Mouse (Mus musculus) hindbrain, embryonic 14.5 days (tissue): ENCODE measurements around the gene Bcl2l2. TPM values are rescaled to one million over a fixed set of nuclear protein-coding genes. Genes with fewer than 3 reads are reported as not detected.
A peak's percentile ranks its signal among the peaks of the same experiment; 100 is the strongest.

ENCODE experiments used
- ATAC-seq: fragments of 200-750 bp; cut with Nextera tagmentation; 2 replicates; pipeline ENCODE4 v1.8.0; 2017; ENCODE audit warnings: moderate number of reproducible peaks, mild to moderate bottlenecking, moderate TSS enrichment, moderate library complexity; ENCODE audit not compliant: low FRiP score
- DNase-seq: peaks from one replicate; pipeline ENCODE4 v3.0.0-alpha.2; 2015; ENCODE audit warnings: low spot score
- H3K27ac ChIP-seq: fragments of 300-500 bp; sonication (generic); 2 replicates; pipeline ENCODE4 v1.5.1; 2014; ENCODE audit warnings: mild to moderate bottlenecking, moderate library complexity
- H3K27me3 ChIP-seq: fragments of 300-500 bp; sonication (generic); 2 replicates; pipeline ENCODE4 v1.6.1; 2014; ENCODE audit warnings: mild to moderate bottlenecking, low read length, mixed read lengths; ENCODE audit not compliant: control insufficient read depth, insufficient read depth
- H3K36me3 ChIP-seq: fragments of 300-500 bp; sonication (generic); replicated peaks from 2 replicates; pipeline ENCODE4 v1.6.1; 2014; ENCODE audit not compliant: control insufficient read depth, insufficient read depth
- H3K4me1 ChIP-seq: fragments of 300-500 bp; sonication (generic); replicated peaks from 2 replicates; pipeline ENCODE4 v1.6.1; 2014; ENCODE audit warnings: antibody characterized with exemption, low read length, mixed read lengths; ENCODE audit not compliant: control insufficient read depth, insufficient read depth
- H3K4me2 ChIP-seq: fragments of 300-500 bp; sonication (generic); replicated peaks from 2 replicates; pipeline ENCODE4 v1.6.1; 2014; ENCODE audit warnings: mild to moderate bottlenecking, moderate library complexity
- H3K4me3 ChIP-seq: fragments of 300-500 bp; sonication (generic); replicated peaks from 2 replicates; pipeline ENCODE4 v1.5.1; 2014; ENCODE audit warnings: mild to moderate bottlenecking, low read length
- H3K9ac ChIP-seq: fragments of 300-500 bp; sonication (generic); 2 replicates; pipeline ENCODE4 v1.6.1; 2014
- H3K9me3 ChIP-seq: fragments of 300-500 bp; sonication (generic); 2 replicates; pipeline ENCODE4 v1.6.1; 2016; ENCODE audit warnings: low read length; ENCODE audit not compliant: control insufficient read depth
- WGBS: fragments of 180-500 bp; shearing (Covaris S2); extraction: QIAGEN DNeasy Blood & Tissue Kit; methylation state at CpG from one replicate; pipeline ENCODE4 v1.1.7; 2014; 5-methylcytosine and 5-hydroxymethylcytosine counted together
- polyA plus RNA-seq: library from polyadenylated mRNA; unstranded; fragments of >200 nt; fragmentation: Nextera tagmentation; extraction: Ambion mirVana; gene quantifications from 2 replicates; pipeline ENCODE4 v1.2.1, GENCODE M21; 2014

The Bcl2l2 gene
- polyA plus RNA-seq, 1 experiment from 2014 or later, result 5.2 TPM

DNA sequence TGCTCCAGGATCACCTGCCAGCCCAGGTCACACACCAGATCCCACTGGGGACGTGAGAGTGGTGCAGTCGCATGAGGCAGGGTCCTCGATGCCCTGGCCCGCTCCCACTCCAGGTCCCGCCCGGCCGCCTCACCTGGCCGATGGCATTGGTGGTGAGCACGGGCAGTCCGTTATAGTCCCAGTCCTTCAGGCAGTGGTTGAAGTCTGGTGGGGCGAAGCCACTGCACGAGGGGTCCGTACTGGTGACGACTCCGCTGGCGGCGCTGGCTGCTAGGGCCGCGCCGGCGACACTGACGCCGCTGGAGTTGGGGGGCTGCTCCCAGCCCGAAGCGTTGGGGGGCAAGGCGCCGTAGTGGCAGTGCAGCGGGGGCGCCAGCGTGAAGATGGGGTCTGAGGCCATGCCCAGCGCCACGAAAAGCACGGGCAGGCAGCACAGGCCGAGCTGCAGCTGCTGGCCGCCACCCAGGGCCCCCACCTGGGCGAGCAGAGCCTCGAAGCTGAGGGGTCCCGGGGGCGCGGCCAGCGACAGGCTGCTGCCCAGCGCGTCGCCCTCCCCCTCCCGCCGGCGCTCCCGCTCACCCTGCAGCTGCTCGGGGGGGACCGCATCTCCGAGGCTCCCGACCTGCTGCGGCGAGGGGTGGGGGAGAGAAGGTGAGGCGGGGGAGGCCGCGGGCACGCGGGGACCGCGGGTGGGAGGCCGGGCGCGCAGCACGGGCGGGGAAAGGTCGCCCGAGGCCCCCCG is 29.1 kb downstream of the Bcl2l2 start:
- peak overlapping the region; percentile 85 for H3K4me2 ChIP-seq
- no peaks in the 10 kb centered on the region for H3K9me3 ChIP-seq
- 3% methylated on average over 60 of the region's 69 CpGs for WGBS
- no peak for DNase-seq
- peak; percentile 61 for ATAC-seq
- peak overlapping the region; percentile 94 for H3K27ac ChIP-seq
- H3K27me3 ChIP-seq, result no peaks in the 10 kb centered on the region
- H3K36me3 ChIP-seq, result peaks cover 42% of the 10 kb centered on the region
- peak overlapping the region; percentile 95 for H3K9ac ChIP-seq
- H3K4me3 ChIP-seq, result peak overlapping the region; percentile 83
- H3K4me1 ChIP-seq, result peaks cover 11% of the 10 kb centered on the region

DNA sequence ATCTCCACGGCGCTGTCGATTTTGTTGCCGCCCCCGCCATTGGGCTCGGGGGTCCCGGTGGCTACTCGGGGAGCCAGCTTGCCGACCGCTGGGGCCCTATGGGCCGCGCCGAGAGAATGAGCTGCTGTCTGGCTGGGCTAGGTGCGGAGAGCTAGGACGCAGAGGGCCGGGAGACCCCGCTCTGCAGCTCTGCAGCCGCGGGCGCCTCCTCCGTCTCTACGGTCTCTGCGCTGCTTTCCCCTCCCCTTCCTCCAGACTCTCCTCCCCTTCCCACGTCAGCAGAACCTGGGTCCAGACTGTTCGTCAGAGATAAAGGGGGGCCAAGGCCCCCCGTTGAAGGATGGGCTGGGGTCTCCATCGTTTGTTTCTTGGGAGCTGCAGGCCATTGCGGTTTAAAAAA is 29.7 kb downstream of the Bcl2l2 start, which contains the start of gene Slc22a17:
TSS of gene Slc22a17 (minus strand) at position 247 of the 400 bp plus-strand sequence.
- H3K27ac ChIP-seq, result peak within 1 kb of the TSS; percentile 94
- H3K4me1 ChIP-seq, result peaks cover 11% of the 10 kb centered on the region
- DNase-seq (peak; percentile 87), ATAC-seq (peak; percentile 96)
- H3K4me3 ChIP-seq, result peak within 1 kb of the TSS; percentile 83
- peak within 1 kb of the TSS; percentile 95 for H3K9ac ChIP-seq
- H3K9me3 ChIP-seq, result no peaks in the 10 kb centered on the region
- 0% methylated on average over 27 of the region's 28 CpGs for WGBS
- H3K4me2 ChIP-seq, result peak within 1 kb of the TSS; percentile 85
- H3K36me3 ChIP-seq, result peaks cover 39% of the 10 kb centered on the region
- H3K27me3 ChIP-seq, result no peaks in the 10 kb centered on the region

DNA sequence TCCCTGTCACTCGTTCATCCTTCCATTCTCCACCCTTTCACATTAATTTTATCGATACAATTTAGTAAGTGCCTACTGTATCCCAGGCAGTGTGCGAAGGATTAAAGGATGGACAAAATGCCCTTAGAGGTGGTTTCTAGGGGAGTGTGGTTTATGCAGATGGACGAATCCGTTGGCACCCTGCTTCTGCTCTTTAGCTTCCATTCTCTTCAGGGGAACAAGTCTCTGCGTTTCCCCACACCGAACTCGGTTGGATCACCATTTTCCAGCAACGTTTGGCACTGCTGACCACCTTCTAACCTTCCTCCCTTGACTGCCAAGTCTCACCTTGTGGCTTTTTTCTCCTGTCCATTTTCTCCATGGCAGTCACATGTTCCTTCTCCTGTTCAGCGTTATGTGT is 30.2 kb downstream of the Bcl2l2 start:
- no peak for ATAC-seq

DNA sequence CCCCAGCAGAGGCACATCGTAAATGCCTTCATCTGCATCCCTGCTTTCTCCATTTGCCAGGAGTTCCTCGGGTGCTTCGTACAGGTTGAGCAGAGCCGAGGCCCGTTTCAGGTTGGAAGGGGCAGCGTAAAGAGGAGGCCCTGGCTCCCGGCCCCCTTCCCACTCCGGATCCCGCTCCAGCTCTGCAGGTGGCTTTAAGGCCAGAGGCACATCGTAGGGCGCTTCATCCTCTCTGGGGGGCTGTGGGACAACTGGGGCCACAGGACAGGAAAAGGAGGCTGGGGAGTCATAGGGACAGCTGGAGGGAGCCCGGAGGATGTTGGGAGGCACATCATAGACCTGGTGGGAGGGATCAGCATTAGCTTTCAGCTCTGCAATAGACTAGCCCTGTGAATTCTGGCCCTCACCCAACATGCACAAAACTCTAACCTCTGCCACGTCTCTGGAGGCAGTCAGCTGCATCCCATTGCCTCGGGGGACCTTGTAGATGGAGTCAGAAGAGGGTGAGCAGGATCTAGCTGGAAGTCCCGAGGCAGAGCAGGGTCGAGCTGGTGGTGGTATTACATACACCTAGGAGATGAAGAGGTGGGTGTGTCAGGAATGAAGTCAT is 37.0 kb downstream of the Bcl2l2 start:
- Histone ChIP-seq H3K27ac (no peak overlapping the region), H3K4me2 (no peak overlapping the region), H3K4me1 (no peaks in the 10 kb centered on the region), H3K9me3 (peaks cover 14% of the 10 kb centered on the region; the same call in 1 of the 2 replicates), H3K27me3 (no peaks in the 10 kb centered on the region), H3K36me3 (peaks cover 17% of the 10 kb centered on the region), H3K4me3 (no peak overlapping the region), H3K9ac (no peak overlapping the region)
- DNase-seq (no peak), ATAC-seq (no peak)
- WGBS, result 96% methylated on average over 16 of the region's 16 CpGs

More for the DNA sequence above, 30.2 kb downstream of the Bcl2l2 start:
- peaks cover 11% of the 10 kb centered on the region for H3K4me1 ChIP-seq
- peak overlapping the region; percentile 85 for H3K4me2 ChIP-seq
- H3K4me3 ChIP-seq, result peak overlapping the region; percentile 83
- H3K27ac ChIP-seq, result peak overlapping the region; percentile 94
- H3K36me3 ChIP-seq, result peaks cover 34% of the 10 kb centered on the region
- peak overlapping the region; percentile 95 for H3K9ac ChIP-seq
- DNase-seq, result no peak
- H3K9me3 ChIP-seq, result no peaks in the 10 kb centered on the region
- 15% methylated on average over 10 of the region's 10 CpGs for WGBS
- no peaks in the 10 kb centered on the region for H3K27me3 ChIP-seq

DNA sequence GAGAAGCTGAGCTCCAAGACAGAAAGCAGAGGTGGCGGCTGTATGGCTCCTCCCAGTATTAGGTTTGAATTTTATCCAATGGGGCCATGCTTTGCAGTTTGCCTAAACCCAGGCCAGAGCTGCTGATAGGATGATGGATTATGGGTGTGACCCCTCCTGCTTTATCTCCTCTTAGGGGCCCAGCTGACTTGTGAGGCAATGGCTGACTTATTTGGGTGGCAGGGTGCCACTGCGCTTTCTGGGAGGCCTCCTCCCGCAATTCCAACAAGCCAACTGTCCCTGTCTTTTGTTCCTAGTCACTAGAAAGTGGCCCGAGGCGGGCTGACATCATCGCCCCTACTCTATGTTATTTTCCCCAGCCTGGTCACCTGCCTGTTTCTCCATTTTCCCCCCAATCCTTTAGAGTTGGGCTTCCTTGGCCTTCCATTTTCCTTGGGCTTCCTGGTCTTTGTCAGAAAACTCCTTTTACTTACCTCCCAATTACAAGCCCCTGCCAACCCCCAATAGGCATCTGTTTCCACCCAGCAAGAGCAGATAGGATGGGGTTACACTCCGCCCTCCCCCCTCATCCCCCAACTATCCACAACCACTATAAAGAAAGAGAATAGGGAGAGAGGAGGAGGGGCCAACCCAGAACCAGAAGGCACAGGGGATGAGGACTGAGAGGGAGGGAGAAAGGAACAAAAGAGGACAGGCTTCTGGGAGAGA is 41.6 kb downstream of the Bcl2l2 start:
- H3K27me3 ChIP-seq, result no peaks in the 10 kb centered on the region
- peak overlapping the region; percentile 45 for H3K4me3 ChIP-seq
- WGBS, result 11% methylated on average over 7 of the region's 7 CpGs
- DNase-seq, result no peak
- peaks cover 14% of the 10 kb centered on the region; the same call in 1 of the 2 replicates for H3K9me3 ChIP-seq
- peak overlapping the region; percentile 74; the same call in 1 of the 2 replicates for H3K9ac ChIP-seq
- peaks cover 12% of the 10 kb centered on the region; the same call in 1 of the 2 replicates for H3K4me1 ChIP-seq
- peak; percentile 38; the same call in 1 of the 2 replicates for ATAC-seq
- H3K36me3 ChIP-seq, result no peaks in the 10 kb centered on the region
- H3K27ac ChIP-seq, result peak overlapping the region; percentile 83
- H3K4me2 ChIP-seq, result peak overlapping the region; percentile 83

DNA sequence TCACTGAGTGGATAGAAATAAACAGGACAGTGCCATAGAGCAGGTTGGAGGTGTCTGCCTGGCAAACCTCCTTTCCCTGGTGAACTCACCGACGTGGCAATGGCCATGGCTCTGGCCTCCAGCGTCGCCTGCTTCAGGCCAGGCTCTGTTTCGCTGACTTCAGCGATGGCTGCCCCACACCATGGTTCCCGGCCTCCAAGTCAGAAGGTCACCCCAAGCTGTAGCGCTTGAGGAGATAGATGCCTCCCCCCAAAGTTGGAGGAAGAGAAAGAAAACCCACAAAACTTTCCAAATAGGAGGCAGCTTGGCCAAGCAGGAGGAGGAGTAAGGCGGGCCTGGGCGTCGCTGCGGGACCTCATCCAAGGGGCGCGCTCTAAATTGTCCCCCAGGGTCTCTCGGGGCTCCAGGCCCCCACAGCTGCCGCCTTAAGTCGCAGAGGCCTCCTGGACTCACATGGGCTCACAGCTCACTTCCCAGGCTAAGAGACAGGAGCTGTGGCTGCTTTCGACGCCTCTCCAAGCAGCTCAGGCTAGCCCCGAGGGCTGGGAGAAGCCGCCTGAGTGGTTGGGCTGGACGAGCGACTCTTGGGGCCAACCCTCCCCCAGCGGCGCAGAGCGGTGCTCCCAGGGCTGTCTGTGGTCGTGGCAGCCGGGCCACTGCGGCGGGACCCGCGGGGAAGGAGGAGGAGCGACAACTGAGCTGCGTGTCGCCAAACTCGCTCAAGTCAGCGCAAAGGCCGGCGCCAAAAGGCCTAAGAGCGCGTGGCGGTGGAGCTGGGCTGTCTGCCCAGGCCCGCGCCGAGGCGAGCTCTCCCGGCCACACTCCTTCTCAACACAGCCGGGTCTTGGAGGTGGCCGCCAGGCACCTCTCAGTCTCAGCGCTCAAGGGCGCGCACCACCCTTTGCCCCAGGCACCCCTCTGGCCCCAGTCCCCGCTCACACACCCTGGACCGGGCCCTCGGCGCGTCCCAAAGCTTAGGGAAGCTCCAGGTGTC is 42.5 kb downstream of the Bcl2l2 start, which contains the start of gene Efs:
TSS of gene Efs (minus strand) at position 778 of the 994 bp plus-strand sequence.
- Histone ChIP-seq H3K4me1 (peaks cover 18% of the 10 kb centered on the region; the same call in 1 of the 2 replicates), H3K27me3 (no peaks in the 10 kb centered on the region), H3K4me2 (peak within 1 kb of the TSS; percentile 83), H3K36me3 (no peaks in the 10 kb centered on the region), H3K4me3 (peak within 1 kb of the TSS; percentile 45), H3K9ac (peak within 1 kb of the TSS; percentile 74), H3K9me3 (peaks cover 11% of the 10 kb centered on the region; the same call in 1 of the 2 replicates), H3K27ac (peak within 1 kb of the TSS; percentile 83)
- DNase-seq, result peak; percentile 57
- ATAC-seq, result peak; percentile 69
- 3% methylated on average over 56 of the region's 57 CpGs for WGBS

DNA sequence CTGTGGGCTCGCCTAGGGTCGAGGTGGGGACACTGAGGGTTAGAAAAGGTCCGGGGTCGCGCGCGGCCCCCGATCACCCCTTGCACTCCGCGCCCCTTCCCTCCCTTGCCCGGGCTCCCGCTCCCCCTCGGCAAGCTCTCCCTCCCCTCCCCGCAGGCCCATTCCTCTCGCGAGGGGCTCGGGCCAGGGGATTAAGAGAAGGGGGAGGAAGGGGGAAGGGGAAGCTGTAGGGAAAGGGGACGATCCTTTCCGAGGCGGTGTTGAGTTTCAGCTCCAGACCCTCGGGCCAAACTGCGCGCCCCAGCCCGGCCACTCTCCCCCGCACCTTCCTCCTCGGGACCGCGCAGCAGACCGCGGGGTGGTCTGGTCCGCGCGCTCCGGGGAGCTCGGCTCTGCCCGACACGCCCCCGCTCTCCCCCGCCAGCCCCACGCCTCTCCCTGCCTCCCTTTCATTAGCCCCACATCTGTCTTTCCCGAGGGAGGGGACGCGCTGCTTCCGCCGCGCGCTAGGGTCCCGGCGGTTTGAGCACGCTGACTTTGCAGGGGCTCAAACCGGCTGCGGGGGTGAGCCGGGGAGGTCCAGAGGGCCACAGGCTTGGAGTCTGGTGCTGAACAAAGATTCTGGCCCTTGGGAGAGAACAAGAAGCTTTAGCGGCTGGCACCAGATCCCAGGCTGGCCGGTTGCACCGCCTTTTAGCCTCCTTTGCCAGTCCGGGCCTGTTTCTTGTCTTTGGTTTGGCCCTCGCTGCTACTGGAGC is 43.4 kb downstream of the Bcl2l2 start:
- peak; percentile 60 for DNase-seq
- Histone ChIP-seq H3K9me3 (peaks cover 1% of the 10 kb centered on the region; the same call in 1 of the 2 replicates), H3K4me1 (peaks cover 20% of the 10 kb centered on the region; the same call in 1 of the 2 replicates), H3K4me3 (peak overlapping the region; percentile 45), H3K4me2 (peak overlapping the region; percentile 83), H3K36me3 (no peaks in the 10 kb centered on the region), H3K27ac (peak overlapping the region; percentile 83), H3K27me3 (no peaks in the 10 kb centered on the region), H3K9ac (peak overlapping the region; percentile 74)
- peak; percentile 68 for ATAC-seq
- WGBS, result under 1% methylated on average over 40 of the region's 58 CpGs

DNA sequence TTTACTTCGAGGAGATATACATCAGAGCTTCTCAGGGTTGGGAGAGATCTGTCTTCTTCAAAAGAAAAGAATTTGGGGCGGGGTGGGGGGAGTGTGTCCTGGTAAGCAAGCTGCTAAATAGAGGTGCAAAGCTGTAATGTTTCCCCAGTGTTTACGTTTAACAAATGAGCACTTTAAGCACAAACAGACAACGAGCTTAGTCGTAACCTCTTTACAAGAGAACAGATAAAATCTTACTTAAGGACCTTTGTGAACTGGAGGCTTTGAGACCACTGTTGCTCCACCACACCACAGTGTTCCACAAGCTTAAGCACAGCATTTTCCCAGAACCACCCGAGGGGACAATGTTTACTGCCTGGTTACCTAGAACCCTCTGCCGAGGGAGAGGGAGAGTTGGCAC is 44.1 kb downstream of the Bcl2l2 start:
- H3K4me1 ChIP-seq, result peaks cover 20% of the 10 kb centered on the region; the same call in 1 of the 2 replicates
- H3K36me3 ChIP-seq, result no peaks in the 10 kb centered on the region
- H3K27me3 ChIP-seq, result no peaks in the 10 kb centered on the region
- H3K9ac ChIP-seq, result 0 out of 2 replicates have a peak overlapping the region, but pooled peaks have one; percentile 74
- H3K4me3 ChIP-seq, result peak overlapping the region; percentile 45; the same call in 1 of the 2 replicates
- H3K27ac ChIP-seq, result peak overlapping the region; percentile 83
- WGBS, result 16% methylated on average over 7 of the region's 7 CpGs
- ATAC-seq, result no peak
- no peak for DNase-seq
- no peaks in the 10 kb centered on the region for H3K9me3 ChIP-seq
- peak overlapping the region; percentile 83 for H3K4me2 ChIP-seq
